ENCODE assay signal across 7 mouse cellular contexts in genomic region chr11:59134373-59134997, GRCm38 (mm10). TPM values are rescaled to one million over a fixed set of nuclear protein-coding genes. Genes with fewer than 3 reads are reported as not detected.
DNase-seq lines count a peak whose midpoint lies in the region; ATAC-seq and TF ChIP-seq lines count a peak whose summit lies in the region.

No protein-coding gene starts in this region.

- DNase-seq in urinary bladder, adult 18-20 months (ENCODE audit: low spot score in 2 of 2) = peak; percentile 39 to 57
- DNase-seq in urinary bladder, postnatal 10 days (ENCODE audit: low spot score) = no peak
- peak; percentile 17 for DNase-seq in splenic B cell, adult 2 months (ENCODE audit: low read depth, low spot score)
- no peak for DNase-seq in frontal cortex, postnatal 10 days (ENCODE audit: low spot score in 2 of 2)
- no peak for DNase-seq in cerebellum, adult 2 months

- no peak; the same call in 1 of the 2 replicates for ATAC-seq in heart, embryonic 16.5 days (replicated peaks; ENCODE audit: extremely low read depth, insufficient read depth, low FRiP score)
- no peak; the same call in 1 of the 2 replicates for ATAC-seq in lung, embryonic 15.5 days (ENCODE audit: borderline replicate concordance, extremely low read depth, low FRiP score, low TSS enrichment)

- H3K4me2 ChIP-seq in heart, embryonic 16.5 days (ENCODE audit: low read depth, low read length) = peak overlapping the region; percentile 75
- H3K4me2 ChIP-seq in lung, embryonic 15.5 days = peak overlapping the region; percentile 31; the same call in 1 of the 2 replicates

- peak overlapping the region; percentile 27 for H3K4me3 ChIP-seq in heart, embryonic 16.5 days (ENCODE audit: low read length)
- no peak overlapping the region for H3K4me3 ChIP-seq in lung, embryonic 15.5 days
- no peak overlapping the region for H3K4me3 ChIP-seq in cerebellum, adult 2 months (replicated peaks; ENCODE audit: insufficient read depth, low read depth, low read length)

- 14% methylated on average over 34 of the region's 35 CpGs for WGBS in heart, embryonic 16.5 days
- 4% methylated on average over 35 of the region's 35 CpGs for WGBS in lung, embryonic 15.5 days
- 5% methylated on average over 34 of the region's 35 CpGs for WGBS in cerebellum, adult 2 months

- H3K27ac ChIP-seq in heart, embryonic 16.5 days (ENCODE audit: low read length) = 0 out of 2 replicates have a peak overlapping the region, but pooled peaks have one; percentile 13
- H3K27ac ChIP-seq in lung, embryonic 15.5 days = no peak overlapping the region
- H3K27ac ChIP-seq in cerebellum, adult 2 months (ENCODE audit: insufficient read depth, low read length) = no peak overlapping the region

- TF ChIP-seq CTCF in cerebellum, adult 2 months (IDR thresholded peaks at IDR 0.05; ENCODE audit: borderline replicate concordance, insufficient read depth, low read depth, low read length) = no peak

- H3K36me3 ChIP-seq in heart, embryonic 16.5 days (ENCODE audit: control insufficient read depth, insufficient read depth) = peaks cover 13% of the 10 kb centered on the region
- H3K36me3 ChIP-seq in lung, embryonic 15.5 days = no peaks in the 10 kb centered on the region
- no peaks in the 10 kb centered on the region for H3K36me3 ChIP-seq in splenic B cell, adult 2 months (ENCODE audit: control insufficient read depth, insufficient read depth, low read length, poor library complexity, severe bottlenecking)

- H3K4me1 ChIP-seq in heart, embryonic 16.5 days (ENCODE audit: control insufficient read depth, insufficient read depth, low read length) = peaks cover 32% of the 10 kb centered on the region
- peaks cover 13% of the 10 kb centered on the region; the same call in 1 of the 2 replicates for H3K4me1 ChIP-seq in lung, embryonic 15.5 days
- peaks cover 2% of the 10 kb centered on the region; the same call in 1 of the 2 replicates for H3K4me1 ChIP-seq in cerebellum, adult 2 months (ENCODE audit: control insufficient read depth, insufficient read depth, low read length)

- H3K9ac ChIP-seq in heart, embryonic 16.5 days (ENCODE audit: low read length) = peak overlapping the region; percentile 50
- no peak overlapping the region for H3K9ac ChIP-seq in lung, embryonic 15.5 days

- TF ChIP-seq POLR2A in cerebellum, adult 2 months (IDR thresholded peaks at IDR 0.05; ENCODE audit: borderline replicate concordance, insufficient read depth, low read length) = no peak

- H3K9me3 ChIP-seq in heart, embryonic 16.5 days (replicated peaks; ENCODE audit: control insufficient read depth, low read length) = no peaks in the 10 kb centered on the region
- no peaks in the 10 kb centered on the region for H3K9me3 ChIP-seq in lung, embryonic 15.5 days

- peaks cover 40% of the 10 kb centered on the region for H3K27me3 ChIP-seq in heart, embryonic 16.5 days (ENCODE audit: control insufficient read depth, insufficient read depth, low read length)
- H3K27me3 ChIP-seq in lung, embryonic 15.5 days = peaks cover 66% of the 10 kb centered on the region
- 0 out of 2 replicates have a peak, but pooled peaks cover 3% of the 10 kb centered on the region for H3K27me3 ChIP-seq in splenic B cell, adult 2 months (ENCODE audit: control insufficient read depth, insufficient read depth, low read length, poor library complexity, severe bottlenecking)
- no peaks in the 10 kb centered on the region; the same call in 1 of the 2 replicates for H3K27me3 ChIP-seq in cerebellum, adult 2 months (ENCODE audit: control insufficient read depth, insufficient read depth, low read length)

RNA-seq across cellular contexts. Expression of gene Obscn, which starts 1.7 kb away (rescaled TPM):
- 87.2 and 91.9 TPM in 2 replicates for polyA plus RNA-seq in heart, embryonic 16.5 days (2015; fragmentation: Nextera tagmentation; extraction: Ambion mirVana)
- polyA plus RNA-seq in lung, embryonic 15.5 days (2015; fragmentation: Nextera tagmentation; extraction: Ambion mirVana) = 1.9 and 3.0 TPM in 2 replicates
- 0.43 and 0.52 TPM in 2 replicates for polyA plus RNA-seq in cerebellum, adult 2 months (2012; rRNA removed)

RNA-seq across cellular contexts. Expression of gene Iba57, which starts 29.1 kb away (rescaled TPM):
- polyA plus RNA-seq in heart, embryonic 16.5 days (2015; fragmentation: Nextera tagmentation; extraction: Ambion mirVana) = 9.5 and 10.4 TPM in 2 replicates
- 4.5 and 5.3 TPM in 2 replicates for polyA plus RNA-seq in lung, embryonic 15.5 days (2015; fragmentation: Nextera tagmentation; extraction: Ambion mirVana)
- polyA plus RNA-seq in cerebellum, adult 2 months (2012; rRNA removed) = 5.1 and 5.7 TPM in 2 replicates

RNA-seq across cellular contexts. Expression of gene Gjc2, which starts 48.5 kb away (rescaled TPM):
- polyA plus RNA-seq in heart, embryonic 16.5 days (2015; fragmentation: Nextera tagmentation; extraction: Ambion mirVana) = 0.50 and 0.54 TPM in 2 replicates
- 0.56 and 0.60 TPM in 2 replicates for polyA plus RNA-seq in lung, embryonic 15.5 days (2015; fragmentation: Nextera tagmentation; extraction: Ambion mirVana)
- polyA plus RNA-seq in cerebellum, adult 2 months (2012; rRNA removed) = 47.5 and 57.1 TPM in 2 replicates

RNA-seq across cellular contexts. Expression of gene Guk1, which starts 57.5 kb away (rescaled TPM):
- 130 and 140 TPM in 2 replicates for polyA plus RNA-seq in heart, embryonic 16.5 days (2015; fragmentation: Nextera tagmentation; extraction: Ambion mirVana)
- 131 and 141 TPM in 2 replicates for polyA plus RNA-seq in lung, embryonic 15.5 days (2015; fragmentation: Nextera tagmentation; extraction: Ambion mirVana)
- polyA plus RNA-seq in cerebellum, adult 2 months (2012; rRNA removed) = 207 and 235 TPM in 2 replicates

Comparison
In these comparisons a context has a peak if more than half of its experiments do, and no peak if none do; other contexts are left out.
1. DNase-seq: peak in urinary bladder, adult 18-20 months (2 of 2) and splenic B cell, adult 2 months (single experiment); none in urinary bladder, postnatal 10 days (single experiment), frontal cortex, postnatal 10 days (0 of 2) and cerebellum, adult 2 months (0 of 2).
2. RNA of gene Obscn, which starts 1.7 kb away (polyA plus RNA-seq): 87.2 to 91.9 TPM in heart, embryonic 16.5 days; 1.9 to 3.0 TPM in lung, embryonic 15.5 days and 0.43 to 0.52 TPM in cerebellum, adult 2 months; every median in the first group is over 10 times any median in the second.
3. RNA of gene Gjc2, which starts 48.5 kb away (polyA plus RNA-seq): 47.5 to 57.1 TPM in cerebellum, adult 2 months; 0.56 to 0.60 TPM in lung, embryonic 15.5 days and 0.50 to 0.54 TPM in heart, embryonic 16.5 days; every median in the first group is over 10 times any median in the second.